Comparison of ENCODE assay signal across 28 mouse cellular contexts in the genomic region with DNA sequence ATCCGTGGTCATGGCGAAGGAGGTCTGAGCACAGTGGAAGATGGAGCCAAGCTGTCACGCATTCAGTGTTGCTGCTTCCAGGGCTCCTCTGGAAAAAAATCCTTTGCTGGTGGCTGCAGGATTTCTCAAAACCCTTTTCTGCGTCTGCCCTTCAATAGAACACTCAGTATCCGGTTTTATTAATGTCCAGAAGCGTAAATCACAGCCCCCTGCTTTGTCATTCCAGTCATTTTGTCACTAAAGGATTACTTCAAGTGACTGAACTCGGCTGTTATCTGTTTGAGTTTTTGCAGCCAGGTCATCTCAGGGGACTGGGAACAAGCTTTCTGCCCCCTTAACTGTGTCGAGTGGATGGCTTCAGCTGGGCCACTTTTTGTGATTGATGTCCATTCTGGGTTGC.
DNase-seq lines count a peak whose midpoint lies in the region; ATAC-seq and TF ChIP-seq lines count a peak whose summit lies in the region.
"Had no signal": no experiment of that assay in that cellular context is flagged by ENCODE, and none has a peak within 500 bp of the region (broad histone marks: within the 10 kb centered on the region; RNA-seq: fewer than 3 reads in every experiment).

No protein-coding gene starts in this region.

- intact Hi-C loops in left cerebral cortex, adult 2 months (cut with DNase I): no loop called here

- DNase-seq in kidney, adult 2 months: peak; percentile 8
- DNase-seq in kidney, postnatal 36 days: no peak
- peak; percentile 11 for DNase-seq in lung, embryonic 14.5 days
- DNase-seq in lung, postnatal 36 days: no peak
- DNase-seq in mesoderm, embryonic 11.5 days (ENCODE audit: low read depth, low spot score): peak; percentile 51
- DNase-seq in retina, postnatal 1 day: peak; percentile 26
- DNase-seq in left cerebral cortex, adult 2 months (ENCODE audit: extremely low spot score in 1 of 2, low spot score in 2 of 2): no peak
- DNase-seq: adrenal gland, postnatal 25 days; B cell, adult 2 months; cerebellum, adult 11-12 months; cerebellum, adult 9-11 months; gastrocnemius, postnatal 25 days; left cerebral cortex, postnatal 4 days; liver, embryonic 13.5 days; lung, adult 18-20 months; lung, postnatal 10 days; right cerebral cortex, adult 18-20 months; spleen, adult 18-20 months; thymus, postnatal 14 days had no signal

- no peak overlapping the region for H3K27ac ChIP-seq in kidney, adult 2 months (ENCODE audit: insufficient read depth, low read depth, low read length)
- H3K27ac ChIP-seq in lung, embryonic 14.5 days (ENCODE audit: low read depth): no peak overlapping the region
- no peak overlapping the region for H3K27ac ChIP-seq in left cerebral cortex, adult 2 months
- H3K27ac ChIP-seq: forebrain, embryonic 13.5 days; heart, embryonic 10.5 days; heart, embryonic 15.5 days; hindbrain, embryonic 15.5 days; intestine, embryonic 15.5 days; kidney, embryonic 15.5 days; liver, embryonic 13.5 days; midbrain, embryonic 10.5 days had no signal

- ATAC-seq in lung, embryonic 14.5 days (ENCODE audit: insufficient read depth): no peak
- ATAC-seq: forebrain, embryonic 13.5 days; intestine, embryonic 15.5 days; midbrain, embryonic 16.5 days had no signal

- H3K9ac ChIP-seq in lung, embryonic 14.5 days: no peak overlapping the region
- H3K9ac ChIP-seq: forebrain, embryonic 13.5 days; heart, embryonic 15.5 days; hindbrain, embryonic 15.5 days; intestine, embryonic 15.5 days; kidney, embryonic 15.5 days; liver, embryonic 13.5 days had no signal

- 51% methylated on average over 8 of the region's 8 CpGs for WGBS in kidney, adult 2 months
- 37% methylated on average over 8 of the region's 8 CpGs for WGBS in lung, embryonic 14.5 days

- H3K27me3 ChIP-seq in kidney, adult 2 months (replicated peaks; ENCODE audit: control insufficient read depth, insufficient read depth, low read length): no peaks in the 10 kb centered on the region
- H3K27me3 ChIP-seq in lung, embryonic 14.5 days (ENCODE audit: insufficient read depth, low read length): peaks cover 5% of the 10 kb centered on the region; the same call in 1 of the 2 replicates
- H3K27me3 ChIP-seq: hindbrain, embryonic 15.5 days; intestine, embryonic 15.5 days; kidney, embryonic 15.5 days; liver, embryonic 13.5 days had no signal

- no peaks in the 10 kb centered on the region for H3K9me3 ChIP-seq in lung, embryonic 14.5 days (ENCODE audit: low read depth, low read length)
- H3K9me3 ChIP-seq: forebrain, embryonic 13.5 days; heart, embryonic 10.5 days; heart, embryonic 15.5 days; hindbrain, embryonic 15.5 days; intestine, embryonic 15.5 days; kidney, embryonic 15.5 days; liver, embryonic 13.5 days; midbrain, embryonic 10.5 days had no signal

- TF ChIP-seq POLR2A in kidney, adult 2 months (IDR thresholded peaks at IDR 0.05; ENCODE audit: low read depth, low read length): no peak

- H3K4me1 ChIP-seq in kidney, adult 2 months (ENCODE audit: control insufficient read depth, insufficient read depth, low read length): no peaks in the 10 kb centered on the region
- H3K4me1 ChIP-seq in lung, embryonic 14.5 days (ENCODE audit: insufficient read depth): peaks cover 13% of the 10 kb centered on the region
- H3K4me1 ChIP-seq: heart, embryonic 15.5 days; liver, embryonic 13.5 days had no signal

- H3K36me3 ChIP-seq in kidney, adult 2 months (ENCODE audit: control insufficient read depth, insufficient read depth, low read length): no peaks in the 10 kb centered on the region
- H3K36me3 ChIP-seq in lung, embryonic 14.5 days (ENCODE audit: insufficient read depth): no peaks in the 10 kb centered on the region
- H3K36me3 ChIP-seq: heart, embryonic 10.5 days; heart, embryonic 15.5 days; hindbrain, embryonic 15.5 days; intestine, embryonic 15.5 days; kidney, embryonic 15.5 days; liver, embryonic 13.5 days; midbrain, embryonic 10.5 days had no signal

- no peak overlapping the region for H3K4me3 ChIP-seq in kidney, adult 2 months (ENCODE audit: insufficient read depth, low read depth, low read length)
- no peak overlapping the region for H3K4me3 ChIP-seq in lung, embryonic 14.5 days (ENCODE audit: low read depth, low read length)
- H3K4me3 ChIP-seq in left cerebral cortex, adult 2 months: no peak overlapping the region
- H3K4me3 ChIP-seq: forebrain, embryonic 13.5 days; heart, embryonic 10.5 days; heart, embryonic 15.5 days; hindbrain, embryonic 15.5 days; intestine, embryonic 15.5 days; kidney, embryonic 15.5 days; liver, embryonic 13.5 days; midbrain, embryonic 10.5 days; myocyte had no signal

- H3K4me2 ChIP-seq in lung, embryonic 14.5 days: no peak overlapping the region
- H3K4me2 ChIP-seq: forebrain, embryonic 13.5 days; heart, embryonic 15.5 days; hindbrain, embryonic 15.5 days; intestine, embryonic 15.5 days; kidney, embryonic 15.5 days; liver, embryonic 13.5 days had no signal

- TF ChIP-seq CTCF in kidney, adult 2 months (conservative IDR thresholded peaks at IDR 0.05; ENCODE audit: insufficient read depth, insufficient read length, low read depth, low read length): no peak
- TF ChIP-seq CTCF in lung, embryonic 14.5 days (IDR thresholded peaks at IDR 0.05; ENCODE audit: low read depth): no peak
- TF ChIP-seq CTCF in left cerebral cortex, adult 2 months (IDR thresholded peaks at IDR 0.05): no peak

Comparison
In these comparisons a context has a peak if more than half of its experiments do, and no peak if none do; other contexts are left out.
1. DNase-seq: peak in kidney, adult 2 months (single experiment), lung, embryonic 14.5 days (single experiment), mesoderm, embryonic 11.5 days (single experiment) and retina, postnatal 1 day (single experiment); none in kidney, postnatal 36 days (0 of 2), lung, postnatal 36 days (single experiment) and left cerebral cortex, adult 2 months (0 of 2).